Mouse (Mus musculus) stomach, embryonic 16.5 days (tissue): ENCODE measurements around the gene Entpd7. TPM values are rescaled to one million over a fixed set of nuclear protein-coding genes. Genes with fewer than 3 reads are reported as not detected.

Experiments
- polyA plus RNA-seq: library from polyadenylated mRNA; unstranded; fragments of >200 nt; fragmentation: Nextera tagmentation; extraction: Ambion mirVana; gene quantifications from 2 replicates; pipeline ENCODE4 v1.2.1, GENCODE M21; 2015

Gene Entpd7
- polyA plus RNA-seq, 1 experiment from 2014 or later, result 15.3 TPM

Other genes with a start within 250 kb of the Entpd7 start
- 0.32 and 0.76 TPM in 2 replicates for gene Cnnm1, start 249.2 kb upstream of the Entpd7 start, polyA plus RNA-seq
- 34.6 and 42.3 TPM in 2 replicates for gene Got1, start 165.1 kb upstream of the Entpd7 start, polyA plus RNA-seq
- gene Nkx2-3, start 77.3 kb upstream of the Entpd7 start, polyA plus RNA-seq, result 7.2 and 11.1 TPM in 2 replicates
- 11.2 and 13.1 TPM in 2 replicates for gene Slc25a28, start 14.8 kb upstream of the Entpd7 start, polyA plus RNA-seq
- gene Cutc, start 63.3 kb downstream of the Entpd7 start, polyA plus RNA-seq, result 16.3 and 18.3 TPM in 2 replicates
- gene Cox15, start 63.3 kb downstream of the Entpd7 start, polyA plus RNA-seq, result 10.0 and 10.8 TPM in 2 replicates
- 1.7 and 2.2 TPM in 2 replicates for gene Abcc2, start 92.5 kb downstream of the Entpd7 start, polyA plus RNA-seq